Mouse (Mus musculus): ENCODE measurements at regions not wholly inside any gene's neighbourhood (a gene's known extent, or its start where the extent isn't known, plus 50 kb on each side); places are given as distances from the start of the nearest gene placed in this dataset.

- no peak for TF ChIP-seq CTCF (IDR thresholded peaks at IDR 0.05)
- no peak for TF ChIP-seq EP300 (IDR thresholded peaks at IDR 0.05; ENCODE audit: insufficient read depth, low read depth, low read length)
- no peak for TF ChIP-seq POLR2A (IDR thresholded peaks at IDR 0.05; ENCODE audit: insufficient read depth, low read depth, low read length)
These were observed 494.7 kb downstream of the Ppargc1a start for GRCm38 (mm10) chr5:51072674-51073468.

Measured in heart, adult 2 months (tissue).